8 mouse cellular contexts compared by ENCODE assay signal in the genomic region with DNA sequence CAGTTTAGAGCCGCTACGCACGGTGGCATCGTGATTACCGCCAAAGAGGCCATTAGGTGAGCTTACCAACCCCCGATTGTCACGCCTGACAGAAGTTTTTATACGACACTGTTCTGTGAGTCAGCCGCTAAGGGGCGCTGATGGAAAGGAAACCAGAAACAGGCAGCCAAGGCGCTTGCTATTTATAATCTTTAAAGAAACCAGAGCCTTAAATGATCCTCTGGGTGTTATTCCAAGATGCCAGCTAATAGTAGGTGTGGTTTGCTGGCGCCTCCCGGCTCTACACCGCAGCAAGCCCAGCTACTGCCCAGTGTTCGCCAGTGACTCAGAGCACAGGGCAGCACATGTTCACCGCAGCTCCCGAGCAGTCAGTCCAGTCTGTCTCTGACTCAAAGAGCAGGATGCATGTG. TPM values are rescaled to one million over a fixed set of nuclear protein-coding genes. Genes with fewer than 3 reads are reported as not detected.
DNase-seq lines count a peak whose midpoint lies in the region; TF ChIP-seq lines count a peak whose summit lies in the region.

No protein-coding gene starts in this region.

- peak; percentile 8 for DNase-seq in MEL (ENCODE audit: low read depth, low spot score)
- DNase-seq in cerebellum, adult 8-10 months: peak; percentile 79
- peak; percentile 60 to 89 for DNase-seq in frontal cortex, adult 2 months (ENCODE audit: extremely low spot score in 1 of 2, low spot score in 1 of 2)
- DNase-seq in hindbrain, embryonic 10.5 days (ENCODE audit: low spot score): peak; percentile 68
- DNase-seq in layer of hippocampus, postnatal 10 days (ENCODE audit: low spot score in 2 of 2): peak; percentile 82 to 88
- DNase-seq in lung, postnatal 36 days: peak; percentile 83
- DNase-seq in retina, postnatal 7 days (ENCODE audit: low read depth, low spot score): peak; percentile 76
- peak; percentile 68 to 74 for DNase-seq in urinary bladder, adult 18-20 months (ENCODE audit: low spot score in 2 of 2)

- H3K4me3 ChIP-seq in MEL (ENCODE audit: control insufficient read depth in 1 of 2, insufficient read depth in 1 of 2, low read depth in 2 of 2, low read length in 2 of 2): no peak overlapping the region
- H3K4me3 ChIP-seq in hindbrain, embryonic 10.5 days: no peak overlapping the region

- TF ChIP-seq RAD21 in MEL (IDR thresholded peaks at IDR 0.05; ENCODE audit: low read depth, low read length): peak; percentile 25

- H3K9ac ChIP-seq in MEL (ENCODE audit: control insufficient read depth, low read depth, low read length, poor library complexity, severe bottlenecking): no peak overlapping the region

- peak in 1 of 3 experiments; percentile 6; a peak in 1 of 6 replicates for TF ChIP-seq CTCF in MEL (IDR thresholded peaks at IDR 0.05 in 2 of 3, conservative IDR thresholded peaks at IDR 0.05 in 1 of 3; ENCODE audit: control insufficient read depth in 1 of 3, insufficient read depth in 1 of 3, low read depth in 2 of 3, low read length in 3 of 3, poor library complexity in 1 of 3, severe bottlenecking in 1 of 3)

- TF ChIP-seq EP300 in MEL (IDR thresholded peaks at IDR 0.05; ENCODE audit: low read depth in 1 of 2, low read length in 2 of 2): no peak

- no peaks in the 10 kb centered on the region for H3K9me3 ChIP-seq in MEL (replicated peaks; ENCODE audit: insufficient read depth, low read length)
- no peaks in the 10 kb centered on the region for H3K9me3 ChIP-seq in hindbrain, embryonic 10.5 days

- H3K27ac ChIP-seq in MEL (ENCODE audit: control insufficient read depth, low read depth, low read length): no peak overlapping the region
- no peak overlapping the region for H3K27ac ChIP-seq in hindbrain, embryonic 10.5 days

- H3K27me3 ChIP-seq in MEL (ENCODE audit: control insufficient read depth in 1 of 2, insufficient read depth in 2 of 2, low read length in 2 of 2): no peaks in the 10 kb centered on the region
- H3K27me3 ChIP-seq in hindbrain, embryonic 10.5 days (ENCODE audit: insufficient read depth, poor library complexity, severe bottlenecking): 0 out of 2 replicates have a peak, but pooled peaks cover 3% of the 10 kb centered on the region

- no peaks in the 10 kb centered on the region for H3K4me1 ChIP-seq in MEL (ENCODE audit: control insufficient read depth in 1 of 2, insufficient read depth in 2 of 2, low read length in 2 of 2)
- H3K4me1 ChIP-seq in hindbrain, embryonic 10.5 days (replicated peaks): peaks cover 9% of the 10 kb centered on the region; the same call in 1 of the 2 replicates

- H3K36me3 ChIP-seq in MEL (ENCODE audit: control insufficient read depth in 1 of 2, insufficient read depth in 2 of 2, low read length in 2 of 2): no peaks in the 10 kb centered on the region; a peak in 1 of 4 replicates
- H3K36me3 ChIP-seq in hindbrain, embryonic 10.5 days: peaks cover 29% of the 10 kb centered on the region

- TF ChIP-seq POLR2A in MEL (IDR thresholded peaks at IDR 0.05; ENCODE audit: control insufficient read depth in 1 of 2, insufficient read depth in 1 of 2, low read depth in 1 of 2, low read length in 2 of 2, poor library complexity in 1 of 2): no peak

- H3K79me2 ChIP-seq in MEL (ENCODE audit: control insufficient read depth, insufficient read depth, low read length, poor library complexity): no peaks in the 10 kb centered on the region

- WGBS in hindbrain, embryonic 10.5 days: 32% methylated on average over 17 of the region's 17 CpGs

TF ChIP-seq in MEL, 35 proteins besides CTCF, POLR2A, EP300 and RAD21:
- TF ChIP-seq SMC3 (IDR thresholded peaks at IDR 0.05; ENCODE audit: low read depth, low read length): no peak

RNA-seq across cellular contexts. Expression of a gene that starts 35.2 kb away (rescaled TPM):
- total RNA-seq in MEL (2012; rRNA removed): 3.0 and 3.3 TPM in 2 replicates
- 1 to 10 TPM in 1 of 2 experiments, not detected in 1; 6.1 TPM for polyA plus RNA-seq in MEL (2012; ENCODE audit: insufficient read depth in 1 of 2, insufficient read length in 2 of 2, low read depth in 1 of 2, low replicate concordance in 2 of 2, missing spikeins in 1 of 2)
- 2.5 and 2.9 TPM in 2 replicates for polyA plus RNA-seq in frontal cortex, adult 2 months (2012; rRNA removed)
- polyA plus RNA-seq in hindbrain, embryonic 10.5 days (2016; fragmentation: Nextera tagmentation; extraction: Ambion mirVana): 12.9 and 13.5 TPM in 2 replicates
- 1 to 10 TPM; 7.5 to 8.1 TPM for total RNA-seq in layer of hippocampus, postnatal 10 days (2021)

Comparison
In these comparisons a context has a peak if more than half of its experiments do, and no peak if none do; other contexts are left out.
1. DNase-seq: peak in every context shown above with its lines; median percentile 85 in layer of hippocampus, postnatal 10 days; 83 in lung, postnatal 36 days; 79 in cerebellum, adult 8-10 months; 76 in retina, postnatal 7 days; 74 in frontal cortex, adult 2 months; 71 in urinary bladder, adult 18-20 months; 68 in hindbrain, embryonic 10.5 days; 8 in MEL.